Mouse (Mus musculus) adrenal gland, postnatal 25 days (tissue): Measurements from ENCODE around the gene Fgfr4. TPM values are rescaled to one million over a fixed set of nuclear protein-coding genes. Genes with fewer than 3 reads are reported as not detected.
"Not testable (repeated sequence)": the region's sequence is repeated elsewhere in the genome, so short reads cannot be mapped to it uniquely, and the experiment has no call there.

Experiments used
- DNase-seq: peaks from one replicate; pipeline ENCODE4 v3.0.0; 2021; ENCODE audit warnings: mixed read lengths
- total RNA-seq: library from RNA; stranded (reverse); gene quantifications from 2 replicates; pipeline ENCODE4 v1.2.3, GENCODE M21; 2021

The Fgfr4 gene
- total RNA-seq, 1 experiment from 2014 or later: 35.6 TPM

DNA sequence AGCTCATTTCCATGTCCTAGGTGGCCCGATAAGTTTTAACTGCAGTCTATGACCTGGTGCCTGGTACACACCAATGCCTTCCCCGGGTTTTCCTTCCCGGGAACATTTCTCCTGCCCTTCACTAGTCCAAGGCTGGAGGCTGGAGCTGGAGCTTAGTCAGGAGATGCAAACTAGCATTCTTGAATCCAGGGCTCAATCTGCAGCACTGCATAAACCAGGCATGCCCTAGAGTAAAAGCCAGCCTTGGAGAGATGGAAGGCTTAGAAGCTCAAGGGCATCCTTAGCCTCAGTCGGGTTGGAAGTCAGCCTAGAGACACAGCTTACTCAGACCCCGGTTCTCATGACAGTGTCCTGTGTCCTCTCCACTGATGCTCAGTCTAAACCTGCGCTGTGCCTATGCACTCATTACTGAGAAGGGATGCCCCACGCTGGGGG is 19.9 kb downstream of the Fgfr4 start:
- no peak for DNase-seq

DNA sequence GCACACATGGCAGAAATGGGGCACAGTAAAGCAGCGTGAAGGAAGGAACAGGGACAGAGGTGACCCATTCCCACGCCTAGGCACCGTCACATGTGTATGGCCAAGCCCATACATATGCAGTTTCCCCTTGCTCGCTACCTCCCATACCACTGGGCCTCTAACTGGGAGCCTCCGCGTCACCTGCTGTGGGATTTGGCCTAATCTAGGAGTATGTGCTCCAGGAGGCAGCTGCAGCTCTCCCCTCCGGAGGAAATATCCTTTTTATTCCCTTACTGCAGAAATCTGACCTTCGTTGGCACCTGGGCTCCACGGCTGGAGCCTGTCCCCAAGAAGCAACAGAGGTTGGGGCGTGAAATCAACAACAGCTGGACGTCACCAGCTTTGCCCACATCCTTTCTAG is 21.9 kb downstream of the Fgfr4 start:
- no peak for DNase-seq

DNA sequence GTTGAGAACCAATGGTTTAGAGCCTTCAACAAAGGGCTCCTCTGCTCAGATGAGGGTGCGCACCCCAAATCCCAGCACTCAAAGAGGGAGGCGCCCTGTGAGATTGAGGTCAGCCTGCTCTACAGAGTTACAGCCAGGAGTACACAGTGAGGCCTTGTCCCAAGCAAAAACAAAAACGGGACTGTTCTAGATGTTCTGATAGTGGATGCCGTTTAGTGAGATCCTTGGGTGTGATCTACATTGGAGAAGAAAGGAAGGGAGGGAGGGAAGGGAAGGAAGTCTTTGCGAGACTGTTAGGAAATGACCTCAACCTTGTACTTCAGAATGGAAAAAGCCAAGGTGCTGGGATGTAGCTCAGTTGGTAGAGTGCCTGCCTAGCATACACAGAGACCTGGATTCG is 23.8 kb downstream of the Fgfr4 start:
- DNase-seq: no peak

DNA sequence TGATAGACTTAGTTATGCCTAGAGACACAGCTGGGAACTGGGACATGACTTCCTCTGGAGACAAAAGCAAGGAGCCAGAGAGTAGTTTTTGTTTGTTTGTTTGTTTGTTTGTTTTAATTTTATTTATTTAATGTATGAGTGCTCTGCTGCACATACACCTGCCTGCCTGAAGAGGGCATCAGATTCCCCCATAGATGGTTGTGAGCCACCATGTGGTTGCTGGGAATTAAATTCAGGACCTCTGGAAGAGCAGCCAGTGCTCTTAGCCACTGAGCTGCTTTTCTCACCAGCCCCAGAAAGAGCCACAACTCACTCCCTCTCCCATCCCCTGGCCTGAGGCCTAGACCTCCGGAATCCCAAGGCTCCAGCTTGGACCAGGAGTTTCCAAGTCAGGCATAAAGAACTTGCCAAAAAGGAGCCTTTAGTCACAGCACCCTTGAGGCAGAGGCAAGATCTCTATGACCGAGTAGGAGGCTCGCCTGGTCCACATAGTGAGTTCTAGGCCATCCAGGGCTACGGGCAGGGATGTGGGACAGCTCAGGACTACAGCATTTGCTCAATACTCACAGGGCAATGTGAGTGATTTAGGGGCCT is 25.6 kb downstream of the Fgfr4 start:
- DNase-seq: no peak

DNA sequence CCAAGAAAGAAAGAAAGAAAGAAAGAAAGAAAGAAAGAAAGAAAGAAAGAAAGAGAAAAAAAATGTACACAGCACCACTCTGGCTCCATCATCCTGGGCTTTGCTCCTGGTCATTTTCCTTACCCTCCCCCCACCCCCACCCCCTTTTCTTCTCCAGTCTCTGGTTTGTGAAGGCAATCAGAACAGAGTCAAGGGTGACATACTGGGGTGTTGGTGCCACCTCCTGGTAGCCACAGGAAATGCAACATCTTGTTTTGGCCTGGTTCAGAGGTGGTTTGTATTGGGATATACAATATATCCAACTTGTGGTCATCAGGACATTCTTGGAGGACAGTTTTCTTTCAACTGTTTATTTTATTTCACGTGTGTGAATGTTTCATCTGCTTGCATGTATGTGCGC is 26.1 kb downstream of the Fgfr4 start:
- peak; percentile 75 for DNase-seq

DNA sequence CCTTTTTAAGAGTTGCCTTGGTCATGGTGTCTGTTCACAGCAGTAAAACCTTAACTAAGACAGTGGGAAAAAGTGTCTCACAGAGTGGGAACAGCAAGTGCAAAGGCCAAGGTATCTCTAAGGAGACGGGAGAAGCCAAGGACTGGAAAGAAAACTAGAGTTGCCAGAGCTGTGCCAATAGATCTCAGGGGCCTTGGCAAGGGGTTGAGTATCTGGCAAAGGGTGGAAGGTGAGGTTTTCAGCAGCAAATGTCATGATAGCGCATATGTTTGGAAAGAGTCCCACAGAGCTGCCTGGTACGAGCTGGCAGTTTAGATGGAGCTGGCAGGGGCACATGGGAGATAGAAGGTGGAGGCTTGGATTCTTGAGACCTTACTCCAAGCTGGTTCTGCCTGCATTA is 27.2 kb downstream of the Fgfr4 start:
- DNase-seq: no peak

DNA sequence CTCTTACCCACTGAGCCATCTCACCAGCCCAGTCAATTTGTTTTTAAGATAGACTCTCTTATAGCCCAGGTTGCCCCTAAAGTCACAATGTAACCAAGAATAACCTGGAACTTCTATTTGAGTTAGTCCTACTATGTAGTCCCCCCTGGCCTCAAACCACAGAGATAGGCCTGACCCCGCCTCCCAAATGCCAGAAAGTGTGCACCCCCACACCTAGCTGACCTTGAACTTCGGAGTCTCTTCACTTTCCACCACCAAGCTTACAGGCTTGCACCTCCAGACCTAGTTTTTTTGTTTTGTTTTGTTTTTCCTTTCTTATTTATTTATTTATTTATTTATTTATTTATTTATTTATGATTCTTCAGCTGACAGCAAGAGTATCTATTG is 29.3 kb downstream of the Fgfr4 start:
- DNase-seq: no peak

DNA sequence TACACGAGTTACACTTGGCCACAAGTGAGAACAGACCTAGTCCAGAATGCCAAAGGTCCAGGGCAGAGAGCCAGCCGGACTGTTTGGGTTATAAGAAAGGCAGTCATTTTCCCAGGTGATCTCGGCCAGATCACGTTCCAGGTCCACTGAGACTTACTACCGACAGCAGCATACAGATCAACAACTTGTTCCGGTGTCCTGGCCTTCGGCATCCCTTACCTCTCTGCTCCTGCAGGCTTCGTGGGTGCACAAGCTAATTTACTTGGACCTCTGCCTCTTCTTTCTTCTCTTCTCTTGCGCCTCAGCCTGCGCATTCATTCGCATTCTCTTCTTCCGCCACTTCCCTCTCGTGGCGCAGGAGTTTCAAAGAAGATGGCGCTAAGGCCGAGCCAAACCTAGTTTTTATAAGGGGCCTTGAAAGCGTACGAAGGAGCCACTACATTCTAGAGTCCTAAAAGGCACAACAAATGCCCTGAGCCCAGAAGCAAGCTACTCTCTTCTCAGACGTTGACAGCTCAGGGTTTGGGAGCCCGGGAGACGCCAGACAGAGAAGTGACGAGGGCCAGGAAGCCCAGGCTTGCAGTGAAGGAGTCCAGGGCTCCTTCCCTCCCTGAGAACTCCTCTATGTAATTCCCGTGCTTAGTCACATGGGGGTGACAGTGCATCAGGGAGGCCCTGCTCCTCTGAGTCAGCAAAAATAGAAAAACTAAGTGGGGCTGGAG is 29.9 kb downstream of the Fgfr4 start:
- peak; percentile 54 for DNase-seq

DNA sequence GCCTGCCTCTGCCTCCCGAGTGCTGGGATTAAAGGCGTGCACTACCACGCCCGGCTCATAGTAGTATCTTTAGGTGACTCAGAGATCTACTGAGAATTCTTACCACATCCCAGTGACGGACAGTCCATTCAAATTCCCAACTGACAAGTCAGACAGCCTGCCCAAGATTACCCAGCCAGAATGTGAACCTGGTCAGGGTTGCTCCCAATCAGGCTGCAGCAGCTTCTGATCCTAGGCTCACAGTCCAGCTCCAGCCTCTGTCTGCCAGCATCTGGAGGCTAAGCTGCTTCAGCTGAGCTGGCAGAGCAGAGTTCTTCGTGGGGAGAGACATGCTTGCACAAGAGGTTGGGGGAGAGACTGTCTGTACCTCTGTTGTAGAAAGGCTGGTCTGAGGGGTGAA is 30.9 kb downstream of the Fgfr4 start:
- no peak for DNase-seq

DNA sequence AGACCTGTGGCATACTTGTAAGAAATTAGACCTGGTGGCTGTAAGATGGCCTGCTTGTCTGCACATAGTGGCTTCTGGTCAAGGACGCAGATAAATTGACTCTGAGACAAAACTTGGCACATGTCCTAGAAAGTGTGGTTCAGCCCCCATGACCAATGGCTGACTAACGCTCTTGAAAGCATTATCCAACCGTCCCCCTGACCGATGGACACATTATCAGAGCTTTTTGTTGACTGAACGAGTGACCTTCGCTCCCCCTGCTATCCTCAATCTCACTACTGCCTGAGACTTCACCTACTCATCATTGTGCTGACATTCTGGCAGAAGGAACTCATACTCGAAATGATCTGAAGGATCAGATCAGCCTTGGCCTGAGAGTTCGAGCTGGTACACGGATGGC is 34.6 kb downstream of the Fgfr4 start:
- DNase-seq: not testable (repeated sequence)

DNA sequence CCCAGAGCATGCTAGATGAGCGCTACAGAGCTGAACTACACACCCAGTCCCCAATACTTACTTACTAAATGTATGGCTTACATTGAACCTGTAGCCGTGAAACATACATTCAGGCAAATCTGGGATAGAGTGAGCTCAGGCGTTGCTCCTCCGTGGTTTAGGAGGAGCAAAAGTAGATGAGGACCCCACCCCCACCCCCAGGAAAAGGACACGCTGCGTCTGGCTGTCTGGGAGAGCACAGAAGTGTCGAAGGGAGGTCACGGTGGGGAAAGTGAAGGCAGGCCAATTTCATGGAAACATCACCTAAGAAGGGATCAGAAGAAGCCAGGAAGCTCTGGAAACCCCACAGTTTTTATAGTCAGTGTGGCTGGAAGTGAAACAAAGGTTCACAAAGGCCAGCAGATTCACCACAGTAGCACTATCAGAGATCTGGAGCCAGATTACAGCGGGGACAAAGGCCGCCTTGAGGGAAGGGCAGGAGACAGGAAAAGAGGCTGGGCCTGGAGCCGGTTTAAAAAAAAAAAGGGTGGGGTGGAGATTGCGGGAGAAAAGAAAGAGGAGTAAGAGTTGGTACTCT is 37.2 kb downstream of the Fgfr4 start:
- no peak for DNase-seq

DNA sequence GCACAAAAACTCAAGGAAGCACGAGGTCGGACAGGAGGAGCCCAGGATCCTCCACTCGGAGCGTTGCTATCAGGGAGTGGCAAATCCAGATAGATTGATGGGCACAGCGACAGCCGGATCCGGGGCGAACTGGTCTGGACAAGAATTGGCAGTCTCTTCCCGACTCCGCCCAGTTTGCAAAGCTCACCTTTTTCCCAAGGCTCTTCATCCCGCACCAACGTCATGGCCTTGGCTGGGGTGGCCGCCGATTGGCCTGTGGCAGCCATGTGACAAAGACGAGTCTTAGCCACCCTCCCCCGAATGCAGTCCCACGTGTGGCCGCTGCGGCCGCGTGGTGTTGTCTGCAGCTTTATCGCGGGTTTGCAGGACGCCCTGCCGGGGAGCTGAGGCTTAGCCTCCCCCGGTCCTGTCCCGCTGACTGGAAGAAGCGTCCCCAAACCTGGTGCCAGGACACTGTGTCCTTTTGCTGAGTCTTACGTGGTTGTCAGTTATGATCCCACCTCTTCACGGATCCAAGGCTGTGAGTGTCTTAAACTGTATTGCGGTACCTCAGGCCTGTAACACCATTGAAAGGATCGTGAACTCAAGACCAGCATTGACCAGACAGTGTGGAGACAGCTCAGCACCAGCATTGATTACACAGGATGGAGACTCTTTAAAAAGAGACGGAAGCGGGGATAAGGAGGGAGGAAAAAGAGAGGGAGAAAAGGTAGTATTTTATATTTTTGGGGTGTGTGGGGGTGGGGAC is 37.9 kb downstream of the Fgfr4 start:
- DNase-seq: peak; percentile 96

DNA sequence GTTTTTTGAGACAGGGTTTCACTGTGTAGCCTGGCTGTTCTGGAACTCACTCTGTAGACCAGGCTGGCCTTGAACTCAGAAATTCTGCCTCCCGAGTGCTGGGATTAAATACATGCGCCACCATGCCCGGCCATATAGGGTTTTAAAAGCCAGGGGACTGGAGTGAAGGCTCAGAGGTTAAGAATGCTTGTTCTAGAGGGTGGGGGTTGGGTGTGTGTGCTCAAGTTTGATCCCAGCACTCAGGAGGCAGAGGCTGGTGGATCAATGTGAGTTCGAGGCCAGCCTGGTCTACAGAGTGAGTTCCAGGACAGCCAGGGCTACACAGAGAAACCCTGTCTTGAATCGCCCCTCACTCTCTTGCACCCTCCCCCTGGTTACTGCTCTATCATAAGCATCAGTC is 39.1 kb downstream of the Fgfr4 start:
- DNase-seq: no peak

DNA sequence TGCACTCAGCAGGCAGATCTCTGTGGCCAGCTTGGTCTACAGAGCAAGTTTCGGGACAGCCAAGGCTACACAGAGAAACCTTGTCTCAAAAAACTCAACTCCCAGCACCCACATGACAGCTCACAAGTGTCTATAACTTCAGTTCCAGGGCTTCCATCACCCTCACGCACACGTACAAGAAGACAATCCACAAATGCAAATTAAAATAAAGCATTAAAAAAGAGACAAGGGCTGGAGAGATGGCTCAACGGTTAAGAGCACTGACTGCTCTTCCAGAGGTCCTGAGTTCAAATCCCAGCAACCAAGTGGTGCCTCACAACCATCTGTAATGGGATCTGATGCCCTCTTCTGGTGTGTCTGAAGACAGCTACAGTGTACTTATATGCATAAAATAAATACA is 50.3 kb downstream of the Fgfr4 start:
- not testable (repeated sequence) for DNase-seq

DNA sequence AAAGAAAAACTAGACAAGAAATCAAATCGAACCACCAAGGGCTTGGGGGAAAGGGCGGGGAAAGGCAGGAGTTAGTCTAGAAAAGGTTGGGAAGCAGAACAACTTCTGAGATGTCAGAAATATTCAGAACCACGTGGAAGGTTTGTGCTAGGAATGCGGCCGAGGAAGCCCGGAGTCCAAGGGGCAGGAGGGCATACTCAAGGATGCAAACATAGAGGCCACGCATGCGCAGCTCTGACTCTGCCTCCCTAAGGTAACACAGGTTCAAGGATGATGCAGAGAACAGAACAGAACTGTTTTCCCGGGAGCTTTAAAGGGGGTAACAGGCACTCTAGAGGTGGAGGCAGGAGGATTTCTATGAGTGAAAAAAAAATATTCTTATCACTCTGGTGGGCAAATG is 51.3 kb downstream of the Fgfr4 start:
- DNase-seq: no peak

DNA sequence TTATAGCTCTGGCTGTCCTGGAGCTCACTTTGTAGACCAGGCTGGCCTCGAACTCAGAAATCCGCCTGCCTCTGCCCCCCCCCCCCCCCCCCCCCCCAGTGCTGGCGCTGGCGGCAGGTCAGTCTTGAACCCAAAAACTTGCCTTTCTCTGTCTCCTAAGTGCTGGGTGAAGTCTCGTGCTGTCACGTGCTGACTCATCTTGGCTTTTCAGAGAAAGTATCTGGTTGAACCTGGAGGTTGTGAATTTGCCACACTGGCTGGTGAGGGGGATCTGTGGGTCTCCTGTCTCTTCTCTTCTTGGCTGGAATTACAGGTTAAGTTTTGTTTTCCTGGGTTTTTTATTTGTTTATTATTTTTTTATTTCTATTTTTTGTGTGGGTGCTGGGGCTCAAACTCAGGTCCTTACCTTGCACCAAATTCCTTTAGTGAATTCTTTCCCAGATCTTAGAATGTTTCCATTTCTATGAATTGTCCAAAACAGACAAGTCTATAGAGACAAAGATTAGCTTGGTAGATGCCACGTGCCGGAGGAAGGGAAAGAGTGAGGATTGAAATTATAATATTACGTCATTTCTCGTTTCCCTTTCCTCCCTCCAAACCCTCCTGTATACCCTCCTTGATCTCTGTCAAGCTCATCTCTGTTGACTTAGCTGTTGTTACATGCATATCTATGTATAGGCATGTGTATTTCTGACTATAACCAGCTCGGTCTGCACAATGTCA is 52.4 kb downstream of the Fgfr4 start:
- no peak for DNase-seq

DNA sequence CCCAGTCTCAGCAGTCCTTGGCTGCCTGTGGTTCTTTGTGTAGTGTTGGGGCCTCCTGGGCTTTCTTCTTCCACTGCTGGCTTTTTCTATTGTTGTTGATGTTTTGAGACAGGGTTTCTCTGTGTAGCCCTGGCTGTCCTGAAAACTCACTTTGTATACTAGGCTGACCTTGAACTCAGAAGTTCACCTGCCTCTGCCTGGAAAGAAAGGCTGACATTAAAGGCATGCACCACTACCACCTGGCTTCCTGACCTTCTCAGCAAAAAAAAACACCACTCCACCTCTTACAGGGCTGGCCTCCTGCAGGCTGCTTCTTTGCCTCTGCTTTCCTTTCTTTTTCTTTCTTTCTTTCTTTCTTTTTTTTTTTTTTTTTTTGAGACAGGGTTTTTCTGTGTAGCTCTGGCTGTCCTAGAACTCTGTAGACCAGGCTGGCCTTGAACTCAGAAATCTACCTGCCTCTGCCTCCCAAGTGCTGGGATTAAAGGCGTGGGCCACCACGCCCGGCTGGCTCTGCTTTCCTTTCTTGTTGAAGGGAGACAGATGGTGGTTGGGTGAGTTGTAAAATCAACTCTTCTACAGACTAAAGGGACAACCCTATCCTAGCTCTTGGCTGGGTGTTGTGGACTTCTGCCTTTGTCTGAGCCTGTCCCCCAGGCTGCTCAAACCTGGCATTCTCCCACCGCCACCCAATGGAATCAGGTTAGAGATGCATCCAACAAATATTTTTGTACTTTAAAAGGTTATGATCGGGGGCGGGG is 53.2 kb downstream of the Fgfr4 start:
- DNase-seq: no peak

DNA sequence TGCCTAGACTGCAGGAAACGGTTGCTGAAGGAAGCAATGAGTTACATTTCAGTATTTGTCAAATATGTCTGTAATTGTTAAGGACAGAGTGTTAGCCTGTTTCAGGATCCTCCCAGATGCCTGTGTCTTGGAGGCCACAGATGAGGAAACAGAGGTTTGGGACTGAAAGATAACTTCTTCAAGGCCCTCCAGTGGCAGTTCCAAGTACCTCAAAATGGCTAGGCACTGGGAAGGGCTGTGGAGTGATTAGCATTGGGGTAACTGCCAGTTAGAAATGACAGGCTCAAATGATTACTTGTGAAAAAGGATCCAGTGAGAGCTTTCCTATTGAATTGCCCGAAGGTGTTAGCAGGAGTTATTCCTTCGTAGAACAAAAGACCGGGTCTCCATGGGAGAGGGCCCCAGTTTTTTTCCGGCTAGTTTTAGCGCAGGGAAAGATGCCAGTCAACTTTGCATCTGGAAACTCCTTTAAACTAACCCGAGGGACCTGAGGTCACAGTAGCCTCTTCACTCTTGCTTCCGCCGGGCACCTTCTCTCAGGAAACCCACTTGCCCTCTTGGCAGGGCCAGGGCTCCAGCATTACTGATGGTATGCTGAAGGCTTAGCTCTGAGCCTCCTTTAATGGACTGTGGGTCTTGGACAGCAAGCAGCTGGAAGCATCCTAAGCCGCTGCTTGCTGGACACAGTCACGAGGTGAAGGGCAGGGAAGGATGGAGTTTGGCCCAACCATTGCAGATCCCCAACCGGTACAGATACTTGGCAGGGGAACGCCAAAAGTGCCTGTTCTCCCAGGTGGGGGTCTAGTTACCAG is 56.6 kb downstream of the Fgfr4 start:
- no peak for DNase-seq

DNA sequence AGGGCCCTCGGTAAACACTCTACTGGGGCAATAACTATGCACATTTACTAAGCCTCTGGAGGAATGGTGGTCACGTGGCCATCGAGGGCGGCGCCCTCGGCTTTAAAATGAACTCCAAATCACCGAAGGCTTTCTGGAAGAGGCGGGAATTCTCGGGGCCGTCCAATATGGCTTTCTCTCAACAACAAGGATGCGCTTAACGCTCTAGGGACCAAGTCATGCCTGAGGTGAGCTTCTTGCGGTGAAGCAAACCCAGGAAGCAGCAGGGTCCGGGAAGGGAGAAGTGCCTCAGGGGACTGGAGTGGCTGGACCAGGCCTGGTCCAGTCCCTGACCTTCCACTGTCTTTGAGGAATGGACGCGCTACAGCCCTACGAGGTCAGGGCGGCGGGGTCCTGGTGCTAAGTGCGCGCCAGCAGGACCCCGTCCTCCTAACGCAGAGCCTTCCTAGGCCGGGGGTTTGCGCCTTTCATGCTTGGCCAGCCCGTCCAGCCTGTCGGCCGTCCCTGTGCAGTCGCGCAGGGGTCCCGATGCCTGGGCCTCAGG is 57.3 kb downstream of the Fgfr4 start, which contains the start of gene Nsd1:
Gene Nsd1, plus strand, starts transcription at position 134 of the 544 bp plus-strand sequence.
- no peak for DNase-seq

DNA sequence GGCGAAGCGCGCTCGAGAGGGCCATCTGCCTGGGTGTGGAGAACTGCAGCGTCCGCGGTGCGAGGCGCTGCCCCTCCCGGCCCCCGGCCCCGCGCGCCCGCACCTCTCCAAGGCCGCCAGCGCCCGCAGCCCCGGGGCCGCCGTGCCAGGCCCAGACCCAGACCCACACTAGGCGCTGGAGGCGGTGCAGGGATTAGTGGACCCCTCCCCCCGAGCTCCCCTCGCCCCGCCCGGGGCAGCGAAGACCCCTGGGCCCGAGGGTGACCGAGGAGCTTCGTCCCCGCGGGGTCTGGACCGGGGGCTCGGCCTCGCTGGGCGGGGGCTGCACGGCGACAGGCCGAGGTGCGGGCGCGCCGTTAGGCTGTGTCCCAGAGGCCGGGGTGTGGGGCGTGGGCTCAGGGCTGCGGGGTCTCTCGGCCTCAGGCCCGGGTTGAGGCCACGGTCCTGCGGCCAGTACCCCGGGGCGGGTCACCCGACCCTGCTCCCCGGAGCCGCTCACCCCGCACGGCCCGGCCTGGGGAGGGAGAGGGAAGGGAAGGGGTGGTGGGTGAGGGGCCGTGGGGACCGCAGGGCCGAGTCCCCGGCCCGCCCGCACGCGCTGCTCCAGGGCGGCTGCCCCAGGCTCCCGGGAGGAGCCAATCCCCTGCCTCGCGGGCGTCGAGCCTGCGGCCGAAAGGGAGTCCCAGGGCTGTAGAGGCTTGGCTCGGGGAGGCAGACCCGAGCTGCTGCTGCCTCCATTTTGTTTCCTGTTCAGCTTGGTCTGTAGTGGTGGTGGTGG is 57.9 kb downstream of the Fgfr4 start:
- DNase-seq: peak; percentile 48
